Mouse (Mus musculus) forebrain, postnatal 0 days (tissue): Measurements from ENCODE around the gene Luc7l3. TPM values are rescaled to one million over a fixed set of nuclear protein-coding genes. Genes with fewer than 3 reads are reported as not detected.
A peak's percentile ranks its signal among the peaks of the same experiment; 100 is the strongest.

Experiments
- ATAC-seq: fragments of 200-750 bp; cut with Nextera tagmentation; 2 replicates; pipeline ENCODE4 v1.8.0; 2017; ENCODE audit warnings: mild to moderate bottlenecking, moderate library complexity
- DNase-seq: peaks from one replicate; pipeline ENCODE4 v3.0.0-alpha.2; 2015
- H3K27ac ChIP-seq: fragments of 300-500 bp; sonication (generic); 2 replicates; pipeline ENCODE4 v1.5.1; 2014; ENCODE audit warnings: low read depth, mild to moderate bottlenecking, antibody characterized with exemption, low read length, moderate library complexity, mixed read lengths
- H3K27me3 ChIP-seq: fragments of 300-500 bp; sonication (generic); 2 replicates; pipeline ENCODE4 v1.6.1; 2014; ENCODE audit warnings: mild to moderate bottlenecking, low read length, mixed read lengths; ENCODE audit not compliant: insufficient read depth
- H3K36me3 ChIP-seq: fragments of 300-500 bp; sonication (generic); 2 replicates; pipeline ENCODE4 v1.6.1; 2014; ENCODE audit warnings: mild to moderate bottlenecking, moderate library complexity; ENCODE audit not compliant: insufficient read depth
- H3K4me1 ChIP-seq: fragments of 300-500 bp; sonication (generic); 2 replicates; pipeline ENCODE4 v1.6.1; 2014; ENCODE audit warnings: antibody characterized with exemption; ENCODE audit not compliant: insufficient read depth
- H3K4me2 ChIP-seq: fragments of 300-500 bp; sonication (generic); 2 replicates; pipeline ENCODE4 v1.6.1; 2014; ENCODE audit warnings: low read depth, mild to moderate bottlenecking, moderate library complexity
- H3K4me3 ChIP-seq: fragments of 300-500 bp; sonication (generic); 2 replicates; pipeline ENCODE4 v1.5.1; 2014; ENCODE audit warnings: low read depth, low read length, mixed read lengths
- H3K9ac ChIP-seq: fragments of 300-500 bp; sonication (generic); 2 replicates; pipeline ENCODE4 v1.6.1; 2014; ENCODE audit warnings: mild to moderate bottlenecking
- H3K9me3 ChIP-seq: fragments of 300-500 bp; sonication (generic); 2 replicates; pipeline ENCODE4 v1.6.1; 2016; ENCODE audit warnings: low read length
- CTCF ChIP-seq: sonication (generic); IDR thresholded peaks from 2 replicates; pipeline ENCODE4 v1.5.1; 2016; ENCODE audit warnings: antibody characterized with exemption, control low read depth, low read depth
- WGBS: fragments of 180-500 bp; shearing (Covaris S2); extraction: QIAGEN DNeasy Blood & Tissue Kit; methylation state at CpG from one replicate; pipeline ENCODE4 v1.1.7; 2014; 5-methylcytosine and 5-hydroxymethylcytosine counted together
- polyA plus RNA-seq: library from polyadenylated mRNA; unstranded; fragments of >200 nt; fragmentation: Nextera tagmentation; extraction: Ambion mirVana; gene quantifications from 2 replicates; pipeline ENCODE4 v1.2.1, GENCODE M21; 2015
- total RNA-seq: library from RNA; depleted of rRNA; stranded (reverse); fragments of >200 nt; gene quantifications from 2 replicates; pipeline ENCODE4 v1.2.3, GENCODE M21; 2014

Luc7l3 gene
- total and polyA plus RNA-seq, 2 experiments from 2014 or later = 87.2 to 108 TPM

DNA sequence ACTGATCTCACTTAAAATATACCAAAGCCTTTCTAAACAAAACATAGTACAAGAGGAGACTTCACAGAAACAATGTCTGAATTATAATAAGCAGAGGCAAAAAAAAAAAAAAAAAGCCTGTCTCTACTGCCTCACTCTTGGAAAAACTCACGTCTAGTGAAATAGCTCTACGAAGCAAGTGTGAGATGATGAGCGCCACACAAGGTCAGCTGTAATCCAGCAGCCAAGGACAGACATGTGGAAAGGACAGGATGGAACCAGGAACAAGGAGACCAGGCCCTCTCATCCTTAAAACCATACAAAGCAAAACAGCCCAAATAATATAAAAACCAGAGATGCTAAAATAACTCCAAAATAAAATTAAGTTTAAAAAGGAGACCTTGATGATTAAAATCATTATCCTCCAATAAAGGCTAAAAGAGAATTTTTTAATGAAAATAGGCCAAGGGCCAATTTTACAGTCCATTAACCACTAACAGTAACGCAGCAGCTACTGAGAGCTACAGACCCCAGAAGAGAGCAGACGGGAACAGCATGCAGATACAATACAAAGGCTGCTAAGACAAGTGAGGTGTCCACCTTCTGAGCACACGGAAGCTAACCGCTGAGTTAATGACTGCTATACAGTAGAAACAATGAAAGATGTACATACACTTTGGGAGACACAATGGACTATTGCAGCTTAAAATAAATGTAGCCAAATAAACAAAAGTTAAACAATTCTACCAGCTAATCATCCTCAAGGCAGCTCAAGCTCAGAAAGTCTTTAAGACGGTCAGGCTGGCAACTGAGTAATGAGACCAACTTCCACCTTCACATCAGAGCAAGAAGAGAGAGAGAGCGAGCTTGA lies 26.6 kb downstream of the Luc7l3 start:
- no peak overlapping the region for H3K9ac ChIP-seq
- ATAC-seq (no peak), DNase-seq (no peak)
- H3K9me3 ChIP-seq = no peaks in the 10 kb centered on the region
- no peak overlapping the region for H3K27ac ChIP-seq
- H3K4me1 ChIP-seq = no peaks in the 10 kb centered on the region
- H3K36me3 ChIP-seq = peaks cover 80% of the 10 kb centered on the region
- no peak for TF ChIP-seq CTCF
- 42% methylated on average over 9 of the region's 9 CpGs for WGBS
- no peak overlapping the region for H3K4me2 ChIP-seq
- H3K27me3 ChIP-seq = no peaks in the 10 kb centered on the region
- no peak overlapping the region for H3K4me3 ChIP-seq

DNA sequence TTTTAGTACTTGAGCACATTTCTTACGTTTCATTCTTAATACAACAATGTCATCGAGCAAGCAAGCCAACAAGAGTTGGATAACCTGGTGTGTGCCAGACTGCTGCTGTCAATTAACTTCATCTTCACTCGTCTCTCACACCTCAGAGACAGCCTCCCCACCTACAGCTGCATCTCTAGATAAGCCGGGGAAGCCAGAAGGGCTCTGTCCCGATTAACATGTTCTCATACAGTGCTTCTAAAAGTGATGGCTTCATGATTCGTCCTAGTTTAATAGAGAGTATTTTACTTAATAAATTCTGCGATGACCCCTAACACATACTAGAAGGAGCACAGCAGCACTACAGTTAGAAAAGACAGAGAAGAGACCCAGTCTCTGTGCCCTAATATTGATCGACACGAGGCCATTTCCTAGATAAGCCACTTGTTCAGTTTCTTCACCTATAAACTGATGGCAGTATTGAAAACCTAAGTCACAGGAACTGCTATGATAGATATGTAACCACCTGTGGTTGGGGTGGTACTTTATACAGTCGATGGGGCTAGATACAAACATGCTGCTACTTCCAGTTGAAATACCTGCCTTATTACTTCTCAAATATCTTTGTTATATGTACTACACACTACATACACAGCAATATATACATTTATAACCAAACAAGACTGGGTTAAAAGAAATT lies 31.6 kb downstream of the Luc7l3 start:
- WGBS = 82% methylated on average over 10 of the region's 10 CpGs
- Histone ChIP-seq H3K9ac (no peak overlapping the region), H3K4me3 (no peak overlapping the region), H3K27ac (no peak overlapping the region), H3K4me1 (no peaks in the 10 kb centered on the region), H3K27me3 (no peaks in the 10 kb centered on the region), H3K36me3 (peaks cover 69% of the 10 kb centered on the region), H3K9me3 (no peaks in the 10 kb centered on the region), H3K4me2 (no peak overlapping the region)
- DNase-seq (no peak), ATAC-seq (no peak)
- TF ChIP-seq CTCF = no peak

DNA sequence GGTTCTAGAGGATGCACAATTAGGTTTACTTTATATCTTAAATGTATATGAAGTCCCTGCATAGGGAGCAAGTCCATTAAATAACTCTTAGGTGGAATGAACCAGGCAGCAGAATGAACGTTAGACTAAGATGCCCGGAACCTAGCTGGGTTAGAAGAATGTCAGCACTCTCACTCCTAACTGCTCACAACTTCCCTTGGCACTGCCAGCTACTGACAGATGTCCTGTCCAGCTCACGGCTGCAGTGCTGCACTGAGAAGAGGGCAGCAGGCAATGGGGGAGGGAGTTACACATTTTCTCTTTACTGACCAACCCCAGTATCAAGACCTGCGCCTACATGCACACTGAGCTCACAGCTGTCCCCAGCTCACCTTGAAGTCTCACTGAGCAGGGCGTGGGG lies 34.7 kb downstream of the Luc7l3 start:
- no peak overlapping the region for H3K9ac ChIP-seq
- no peaks in the 10 kb centered on the region for H3K4me1 ChIP-seq
- no peak overlapping the region for H3K4me2 ChIP-seq
- H3K27me3 ChIP-seq = no peaks in the 10 kb centered on the region
- no peak overlapping the region for H3K27ac ChIP-seq
- no peak overlapping the region for H3K4me3 ChIP-seq
- no peak for DNase-seq
- TF ChIP-seq CTCF = no peak
- peak; percentile 26 for ATAC-seq
- peaks cover 53% of the 10 kb centered on the region for H3K36me3 ChIP-seq
- WGBS = 88% methylated on average over 5 of the region's 5 CpGs
- H3K9me3 ChIP-seq = no peaks in the 10 kb centered on the region

DNA sequence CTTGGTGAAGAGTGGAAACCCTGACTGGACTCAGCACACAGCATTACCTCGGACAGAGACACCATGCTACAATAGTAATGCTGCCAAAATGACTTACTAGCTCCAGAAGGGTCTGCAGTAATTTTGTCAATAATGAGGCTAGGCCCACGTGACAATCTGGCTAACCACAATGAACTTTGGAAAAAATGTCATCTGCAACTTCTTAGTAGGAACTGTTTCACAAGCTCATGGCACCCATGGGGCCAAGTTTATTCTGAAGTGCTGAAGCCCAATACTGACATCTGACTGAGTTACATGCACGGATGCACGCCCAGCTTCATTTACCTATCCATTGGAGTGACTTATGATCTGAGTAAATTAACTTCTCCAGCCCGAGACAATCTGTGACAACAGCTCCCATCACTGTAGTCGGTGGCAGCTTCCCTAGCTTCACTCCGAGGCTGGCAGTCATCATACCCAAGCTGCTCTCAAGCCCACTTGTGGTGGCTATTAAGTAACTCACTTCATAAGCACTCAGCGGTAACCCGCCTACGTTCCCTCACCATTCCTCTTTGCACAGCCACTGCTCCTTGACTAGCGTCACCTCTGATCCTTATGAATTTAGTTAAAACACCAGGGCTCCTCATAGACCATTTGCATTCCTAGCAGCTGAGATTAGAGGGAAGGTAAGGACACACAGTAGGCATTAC lies 35.8 kb downstream of the Luc7l3 start:
- peaks cover 46% of the 10 kb centered on the region for H3K36me3 ChIP-seq
- 87% methylated on average over 11 of the region's 11 CpGs for WGBS

DNA sequence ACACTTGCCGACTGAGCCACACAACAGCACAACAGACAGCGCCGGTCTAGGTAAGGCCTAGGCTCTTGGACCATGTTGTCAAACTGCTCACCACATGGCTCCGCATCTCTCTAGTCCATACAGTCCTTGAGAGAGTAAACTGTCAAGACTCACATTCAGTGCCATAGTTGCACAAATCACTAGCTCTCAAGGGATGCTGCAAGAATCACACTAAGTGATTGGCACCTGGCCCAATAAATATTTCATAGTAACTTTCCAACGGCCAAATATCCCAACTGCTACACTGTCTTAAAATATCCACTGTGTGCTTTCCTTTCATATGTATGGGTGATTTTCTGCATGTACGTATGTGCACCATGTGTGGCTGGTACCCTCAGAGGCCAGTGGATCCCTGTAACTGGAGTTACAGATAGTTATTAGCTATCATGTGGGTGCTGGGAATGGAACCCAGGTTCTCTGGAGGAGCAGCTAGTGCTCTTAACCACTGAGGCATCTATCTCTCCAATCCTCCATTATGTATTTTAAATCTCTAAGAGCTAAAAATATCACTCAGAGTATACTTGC lies 38.2 kb downstream of the Luc7l3 start:
- ATAC-seq (no peak), DNase-seq (no peak)
- Histone ChIP-seq H3K27me3 (no peaks in the 10 kb centered on the region), H3K36me3 (peaks cover 27% of the 10 kb centered on the region), H3K4me1 (0 out of 2 replicates have a peak, but pooled peaks cover 3% of the 10 kb centered on the region), H3K4me3 (no peak overlapping the region), H3K27ac (no peak overlapping the region), H3K9me3 (no peaks in the 10 kb centered on the region), H3K4me2 (no peak overlapping the region), H3K9ac (no peak overlapping the region)
- WGBS = 88% methylated on average over 6 of the region's 6 CpGs
- no peak for TF ChIP-seq CTCF

More for the DNA sequence above, 35.8 kb downstream of the Luc7l3 start:
- Histone ChIP-seq H3K9me3 (no peaks in the 10 kb centered on the region), H3K27ac (no peak overlapping the region), H3K27me3 (no peaks in the 10 kb centered on the region), H3K4me3 (no peak overlapping the region), H3K4me1 (no peaks in the 10 kb centered on the region), H3K4me2 (no peak overlapping the region), H3K9ac (no peak overlapping the region)
- DNase-seq (no peak), ATAC-seq (peak; percentile 47; the same call in 1 of the 2 replicates)
- no peak for TF ChIP-seq CTCF

DNA sequence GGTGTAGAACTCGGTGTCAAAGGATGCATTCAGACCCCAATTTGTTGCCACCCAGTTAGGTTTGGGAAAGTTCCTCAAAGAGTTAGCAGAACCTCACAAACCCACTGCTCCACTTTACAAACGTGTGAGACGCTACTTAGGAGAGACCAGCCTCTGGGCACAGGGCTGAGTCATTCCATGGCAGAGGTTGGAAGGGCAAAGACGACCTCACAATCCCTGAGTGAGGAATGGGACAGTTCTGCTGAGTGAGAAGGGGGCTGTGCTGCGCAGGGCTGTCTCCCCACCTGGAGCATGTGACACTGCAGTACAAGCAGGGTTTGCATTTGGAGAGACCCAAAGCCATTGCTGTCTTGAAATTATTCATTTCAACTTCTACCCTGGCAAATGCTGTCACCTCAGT lies 39.5 kb downstream of the Luc7l3 start:
- H3K4me1 ChIP-seq = 0 out of 2 replicates have a peak, but pooled peaks cover 6% of the 10 kb centered on the region
- H3K4me2 ChIP-seq = no peak overlapping the region
- no peak for TF ChIP-seq CTCF
- no peak for DNase-seq
- ATAC-seq = no peak
- 0 out of 2 replicates have a peak overlapping the region, but pooled peaks have one; percentile 0 for H3K27ac ChIP-seq
- peaks cover 16% of the 10 kb centered on the region; the same call in 1 of the 2 replicates for H3K36me3 ChIP-seq
- H3K4me3 ChIP-seq = no peak overlapping the region
- WGBS = 46% methylated on average over 5 of the region's 5 CpGs
- no peaks in the 10 kb centered on the region for H3K27me3 ChIP-seq
- H3K9me3 ChIP-seq = no peaks in the 10 kb centered on the region
- no peak overlapping the region for H3K9ac ChIP-seq
